Mouse (Mus musculus): ENCODE results near the gene Ankfy1. TPM values are rescaled to one million over a fixed set of nuclear protein-coding genes. Genes with fewer than 3 reads are reported as not detected.

Ankfy1 gene
- 12.6 TPM for polyA plus RNA-seq (2014; fragmentation: Illumina TruSeq; extraction: RNeasy Lipid Tissue Mini Kit (QIAGEN cat#74804); ENCODE audit: low read depth, low replicate concordance)

DNA sequence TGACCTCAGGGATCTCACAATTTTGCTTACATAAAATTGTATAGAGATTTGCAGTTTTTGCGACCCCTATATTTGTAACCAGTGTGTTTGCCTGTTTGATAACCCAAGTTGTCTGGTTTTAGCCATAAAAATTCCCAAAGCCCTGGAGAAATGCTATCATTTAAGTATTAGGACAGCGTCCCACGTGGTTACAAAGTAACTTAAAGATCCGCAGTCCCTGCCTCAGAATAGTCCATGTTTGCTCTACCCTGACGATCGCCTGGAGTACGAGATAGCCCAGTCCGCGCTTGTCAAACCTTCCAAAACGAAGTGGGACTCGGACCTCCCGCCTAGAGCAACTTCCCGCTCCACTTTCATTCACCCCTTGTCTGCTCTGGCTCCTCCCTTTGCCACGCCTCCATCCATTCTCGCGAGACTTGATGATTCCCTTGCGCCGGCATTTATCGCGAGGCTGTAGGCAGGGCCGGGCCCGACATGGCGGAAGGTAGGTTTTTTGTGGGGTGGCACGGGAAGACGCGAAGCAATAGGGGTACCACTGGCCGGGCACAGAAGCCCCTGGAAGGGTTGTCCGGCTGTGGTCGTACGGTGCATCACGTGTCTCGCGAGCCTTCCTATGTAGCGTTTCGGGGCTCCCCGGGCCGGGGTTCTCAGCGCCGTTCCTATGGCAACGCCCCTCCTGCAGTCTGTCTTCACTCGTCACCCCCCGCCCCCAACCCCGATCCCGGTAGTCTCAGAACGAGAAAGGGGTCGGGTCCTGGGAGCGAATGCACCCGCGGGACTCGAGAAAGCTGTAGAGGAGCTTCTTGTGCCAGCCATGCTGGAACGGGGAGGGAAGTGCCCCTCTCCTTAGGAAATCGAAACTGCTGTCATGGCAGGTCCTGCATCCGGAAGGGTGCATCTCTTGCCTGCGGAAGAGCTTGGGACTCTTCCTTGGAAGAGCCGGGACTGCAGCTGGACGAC lies at the start of gene Ankfy1:
Ankfy1 (plus strand) TSS at position 456 of the 960 bp plus-strand sequence.

GRCm38 (mm10) chr11:72795455-72796295 lies 105.9 kb downstream of the Ankfy1 start, which contains the start of the genes Cyb5d2 and Zzef1:
Gene Cyb5d2 (minus strand): TSS chr11:72796142.
Gene Zzef1 (plus strand): TSS chr11:72796226.

Other genes with a start within 250 kb of the Ankfy1 start
- 37.6 TPM for gene Mybbp1a, start 248.7 kb upstream of the Ankfy1 start, polyA plus RNA-seq (2014; fragmentation: Illumina TruSeq; extraction: RNeasy Lipid Tissue Mini Kit (QIAGEN cat#74804); ENCODE audit: low read depth, low replicate concordance)
- gene Spns2, start 200.1 kb upstream of the Ankfy1 start, polyA plus RNA-seq (2014; fragmentation: Illumina TruSeq; extraction: RNeasy Lipid Tissue Mini Kit (QIAGEN cat#74804); ENCODE audit: low read depth, low replicate concordance): 12.3 TPM
- gene Spns3, start 139.5 kb upstream of the Ankfy1 start, polyA plus RNA-seq (2014; fragmentation: Illumina TruSeq; extraction: RNeasy Lipid Tissue Mini Kit (QIAGEN cat#74804); ENCODE audit: low read depth, low replicate concordance): 0.21 TPM
- 46.8 TPM for gene Ube2g1, start 82.7 kb upstream of the Ankfy1 start, polyA plus RNA-seq (2014; fragmentation: Illumina TruSeq; extraction: RNeasy Lipid Tissue Mini Kit (QIAGEN cat#74804); ENCODE audit: low read depth, low replicate concordance)
- gene Cyb5d2, start 106.1 kb downstream of the Ankfy1 start, polyA plus RNA-seq (2014; fragmentation: Illumina TruSeq; extraction: RNeasy Lipid Tissue Mini Kit (QIAGEN cat#74804); ENCODE audit: low read depth, low replicate concordance): 21.7 TPM
- 14.5 TPM for gene Zzef1, start 106.2 kb downstream of the Ankfy1 start, polyA plus RNA-seq (2014; fragmentation: Illumina TruSeq; extraction: RNeasy Lipid Tissue Mini Kit (QIAGEN cat#74804); ENCODE audit: low read depth, low replicate concordance)